Mouse (Mus musculus) adrenal gland, postnatal 25 days (tissue): ENCODE measurements around the gene Krt42. TPM values are rescaled to one million over a fixed set of nuclear protein-coding genes. Genes with fewer than 3 reads are reported as not detected.
A peak's percentile ranks its signal among the peaks of the same experiment; 100 is the strongest.
"Not testable (repeated sequence)": the region's sequence is repeated elsewhere in the genome, so short reads cannot be mapped to it uniquely, and the experiment has no call there.

ENCODE experiments used
- DNase-seq: peaks from one replicate; pipeline ENCODE4 v3.0.0; 2021; ENCODE audit warnings: mixed read lengths
- long read RNA-seq: library from polyadenylated mRNA; stranded (forward); transcript quantifications from one replicate; pipeline ENCODE4 v2.0.0, GENCODE M21; 2021
- total RNA-seq: library from RNA; stranded (reverse); gene quantifications from 2 replicates; pipeline ENCODE4 v1.2.3, GENCODE M21; 2021

The Krt42 gene
- total RNA-seq, result not detected in 2 replicates
- long read RNA-seq, result 0 reads

DNA sequence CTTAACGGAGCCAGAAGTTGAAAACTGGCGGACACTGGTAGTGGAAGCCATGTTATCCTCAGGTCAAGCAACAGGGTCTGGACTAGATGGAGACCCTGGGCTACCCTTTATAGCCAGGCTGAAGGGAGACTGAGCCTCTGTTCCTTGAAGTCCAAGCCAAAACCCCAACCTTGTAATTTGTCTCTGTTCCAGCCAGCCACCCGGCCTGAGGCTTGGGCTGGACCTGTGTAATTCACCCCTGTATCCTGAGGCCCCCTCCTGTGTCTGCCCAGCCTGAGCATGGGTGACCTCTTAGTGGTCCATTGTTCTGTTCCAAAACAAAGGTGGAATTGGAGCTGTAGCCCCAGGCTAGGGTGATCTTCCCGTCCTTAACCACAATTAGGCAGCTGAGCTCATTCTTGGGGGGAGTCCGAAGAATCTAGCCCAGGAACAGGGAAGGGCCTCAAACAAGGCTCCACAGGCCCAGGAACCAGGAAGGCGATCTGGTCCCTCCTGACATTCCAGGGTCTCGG, at the start of gene Krt42:
TSS of gene Krt42 (minus strand) at position 51 of the 512 bp plus-strand sequence.
- DNase-seq, result no peak

- no peak for DNase-seq
These were observed 49.1 kb upstream of the Krt42 start for GRCm38 (mm10) chr11:100318529-100319451.

DNA sequence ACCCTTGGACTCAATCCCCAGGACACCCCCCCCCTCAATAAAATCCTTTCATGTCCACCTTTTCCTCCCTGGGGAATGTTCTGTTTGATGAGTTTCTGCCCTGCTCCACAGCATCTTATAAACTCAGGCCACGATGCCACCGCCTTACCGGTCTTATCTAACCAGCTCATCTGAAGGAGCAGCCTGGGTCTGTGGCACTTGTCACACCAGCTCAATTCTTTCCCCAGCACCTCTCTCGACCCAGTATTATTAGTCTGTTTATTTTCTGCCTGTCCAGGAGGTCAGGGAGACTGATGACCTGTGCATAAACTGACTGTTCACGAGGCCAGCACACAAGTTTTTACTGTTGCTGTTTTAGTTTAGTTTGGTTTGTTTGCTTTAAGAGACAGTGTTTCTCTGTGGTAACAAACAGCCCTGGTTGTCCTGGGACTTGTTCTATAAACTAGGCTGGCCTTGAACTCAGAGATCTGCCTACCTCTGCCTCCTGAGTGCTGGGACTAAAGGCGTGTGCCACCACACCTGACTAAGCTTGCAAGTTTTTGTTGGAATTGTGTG, 48.2 kb upstream of the Krt42 start:
- no peak for DNase-seq

- DNase-seq, result no peak
These were observed 45.8 kb upstream of the Krt42 start for GRCm38 (mm10) chr11:100315439-100315838.

- no peak for DNase-seq
These were observed 43.8 kb upstream of the Krt42 start for GRCm38 (mm10) chr11:100313424-100313823.

GRCm38 (mm10) chr11:100312096-100312679, 42.5 kb upstream of the Krt42 start:
- DNase-seq, result no peak

GRCm38 (mm10) chr11:100311656-100312055, 42.0 kb upstream of the Krt42 start:
- no peak for DNase-seq

DNA sequence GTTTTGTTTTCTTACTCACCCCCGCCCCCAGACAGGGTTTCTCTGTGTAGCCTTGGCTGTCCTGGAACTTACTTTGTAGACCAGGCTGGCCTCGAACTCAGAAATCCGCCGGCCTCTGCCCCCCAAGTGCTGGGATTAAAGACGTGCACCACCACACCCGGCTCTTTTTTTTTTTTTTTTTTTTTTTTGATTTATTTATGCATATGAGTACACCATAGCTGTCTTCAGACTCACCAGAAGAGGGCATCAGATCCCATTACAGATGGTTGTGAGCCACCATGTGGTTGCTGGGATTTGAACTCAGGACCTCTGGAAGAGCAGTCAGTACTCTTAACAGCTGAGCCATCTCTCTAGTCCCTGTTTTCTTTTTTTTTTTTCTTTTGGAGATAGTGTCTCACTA, 39.0 kb upstream of the Krt42 start:
- DNase-seq, result not testable (repeated sequence)

DNA sequence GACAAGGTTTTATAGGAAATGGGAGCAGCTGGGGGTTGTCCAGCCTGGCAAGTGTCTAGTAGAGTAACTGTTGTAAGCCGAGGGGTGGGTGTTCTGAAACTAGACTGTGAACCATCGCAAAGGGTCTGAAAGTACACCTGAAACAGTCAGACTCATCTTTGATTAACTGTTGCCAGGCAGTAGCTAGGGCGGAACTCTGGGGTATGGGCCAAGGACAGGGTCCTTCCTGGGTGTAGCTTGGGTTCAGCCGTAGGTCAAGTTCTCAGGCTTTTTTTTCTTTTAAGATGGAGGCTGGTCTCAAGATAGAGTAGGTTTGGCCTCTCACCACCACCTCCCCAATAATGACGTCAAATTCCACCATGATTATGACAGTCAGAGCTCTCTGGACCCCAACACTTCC, 38.2 kb upstream of the Krt42 start:
- no peak for DNase-seq

DNA sequence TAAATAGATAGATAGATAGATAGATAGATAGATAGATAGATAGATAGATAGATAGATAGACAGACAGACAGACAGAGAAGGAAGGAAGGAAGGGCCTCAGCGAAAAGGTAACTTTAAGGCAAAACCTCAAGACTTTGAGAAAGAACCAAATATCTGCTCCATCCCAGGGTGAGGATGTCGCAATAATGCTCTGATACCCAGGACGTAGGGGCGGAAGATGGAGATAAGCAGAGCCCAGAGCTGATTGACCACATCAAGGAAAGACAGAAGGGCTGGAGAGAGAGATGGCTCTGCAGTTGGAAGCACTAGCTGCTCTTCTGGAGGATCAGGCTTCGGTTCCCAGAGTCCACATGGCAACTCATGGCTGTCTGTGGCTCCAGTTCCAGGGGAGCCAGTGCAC, 31.6 kb upstream of the Krt42 start:
- no peak for DNase-seq

- peak; percentile 73 for DNase-seq
These were observed 30.6 kb upstream of the Krt42 start for GRCm38 (mm10) chr11:100300293-100300692.

DNA sequence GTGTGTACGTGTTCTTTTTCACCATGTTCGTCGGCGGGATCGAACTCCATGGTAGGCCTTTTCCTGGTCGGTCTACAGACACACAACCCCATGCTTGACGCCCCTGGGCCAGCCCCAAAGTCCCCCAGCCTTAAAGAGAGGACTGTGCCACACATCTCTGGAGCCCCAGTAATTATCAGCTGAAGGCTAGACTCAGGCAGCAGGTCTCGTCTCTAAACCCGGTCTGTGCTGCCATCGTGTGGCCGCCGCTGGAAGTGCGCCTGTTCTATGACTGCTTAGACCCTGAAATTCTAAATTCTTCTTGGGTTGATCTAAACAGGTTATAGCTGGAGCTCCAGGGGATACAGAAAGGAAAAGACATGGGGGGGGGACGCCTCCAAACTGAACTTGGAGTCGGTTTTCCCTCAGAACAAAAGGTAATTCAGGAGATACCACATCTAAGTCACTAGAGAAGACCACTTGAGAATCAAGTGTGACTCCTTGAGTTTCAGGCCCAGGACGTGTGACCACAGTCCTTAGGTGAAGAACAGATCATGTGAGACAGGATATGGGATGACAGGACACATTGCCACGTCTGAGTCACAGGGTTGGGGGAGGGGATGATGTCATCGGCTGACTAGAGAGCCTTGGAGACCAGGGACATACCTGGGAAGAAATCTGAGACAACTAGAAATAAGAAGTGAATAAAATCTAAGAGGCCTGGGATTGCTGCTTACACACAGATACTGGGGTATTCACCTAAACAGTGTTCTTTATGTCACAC, 28.8 kb upstream of the Krt42 start:
- DNase-seq, result peak; percentile 83

DNA sequence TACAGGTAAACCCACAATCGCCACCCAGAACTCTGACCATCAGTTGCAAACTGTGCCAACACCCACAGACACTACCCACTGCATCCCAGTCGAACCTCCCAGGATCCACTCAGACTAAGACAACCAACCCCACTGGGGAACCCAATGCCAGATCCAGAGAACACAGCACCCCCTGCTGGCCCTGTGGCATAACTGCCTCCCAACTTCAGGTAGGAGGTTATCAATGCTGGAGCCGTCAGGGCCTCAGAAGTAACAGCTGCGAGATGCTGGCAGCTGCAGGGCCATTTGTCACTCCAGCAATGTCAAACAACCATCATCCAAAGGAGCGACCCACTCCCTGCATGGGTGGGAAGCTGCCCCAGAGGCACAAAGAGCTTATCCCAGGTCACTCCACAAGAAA, 28.1 kb upstream of the Krt42 start:
- no peak for DNase-seq

DNA sequence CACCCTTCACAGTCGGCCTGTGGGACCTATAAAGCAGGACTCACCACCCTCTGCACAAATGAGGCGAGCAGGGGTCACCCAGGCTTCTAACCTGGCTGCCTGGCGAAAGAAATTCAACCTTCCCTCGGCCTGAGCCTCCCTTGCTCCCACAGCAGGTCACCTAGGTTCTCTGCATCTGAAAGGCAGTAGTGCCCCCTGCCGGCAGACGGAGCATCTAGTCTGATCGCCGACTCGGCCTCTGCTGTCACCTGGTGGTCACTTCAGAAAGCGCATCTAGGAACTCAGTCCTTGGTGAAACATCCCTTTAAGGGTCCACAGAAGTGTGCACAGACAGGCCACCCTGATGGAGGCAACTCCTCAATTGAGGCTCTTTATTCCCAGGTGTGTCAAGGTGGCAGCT, 25.6 kb upstream of the Krt42 start:
- peak; percentile 86 for DNase-seq

DNA sequence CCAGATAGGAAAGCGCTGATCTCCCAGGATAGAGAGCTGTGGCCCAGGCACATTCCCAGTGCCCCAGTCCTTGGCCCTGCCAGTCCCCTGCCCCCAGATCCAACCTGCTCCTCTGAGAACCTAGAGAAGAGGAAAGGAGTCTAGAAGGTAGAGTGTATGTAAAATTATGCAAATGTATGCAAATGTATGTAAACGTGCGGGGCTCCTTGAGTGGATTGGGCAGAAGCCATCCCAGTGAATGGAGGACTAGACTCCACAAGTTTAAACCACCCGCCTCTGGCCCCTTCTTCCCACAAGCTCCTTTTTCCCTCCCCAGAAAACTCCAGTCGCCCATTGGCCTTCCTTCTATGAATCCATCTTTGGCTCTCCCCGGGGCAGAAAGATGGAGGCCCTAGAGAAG, 23.2 kb upstream of the Krt42 start:
- DNase-seq, result no peak

DNA sequence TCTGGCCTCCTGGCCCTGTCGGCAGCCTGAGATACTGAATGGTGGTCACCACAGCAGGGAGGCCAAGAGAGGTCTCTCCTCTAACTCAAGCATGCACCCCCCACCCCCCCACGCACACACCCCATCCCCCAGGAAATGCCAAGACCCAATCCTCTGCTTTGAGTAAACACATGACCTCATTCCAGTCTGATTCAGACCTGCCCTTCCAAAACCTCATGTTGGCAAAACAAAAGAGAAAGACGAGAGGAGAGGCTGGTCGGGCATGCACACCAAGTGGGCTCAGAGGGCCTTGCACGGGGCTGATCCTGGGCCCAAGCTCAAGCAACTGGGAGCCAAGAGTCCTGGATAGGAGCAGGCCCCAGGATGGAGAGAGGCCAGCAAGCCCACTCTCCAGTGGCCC, 20.6 kb upstream of the Krt42 start:
- peak; percentile 13 for DNase-seq

GRCm38 (mm10) chr11:100288942-100289341, 19.3 kb upstream of the Krt42 start:
- DNase-seq, result peak; percentile 34

DNA sequence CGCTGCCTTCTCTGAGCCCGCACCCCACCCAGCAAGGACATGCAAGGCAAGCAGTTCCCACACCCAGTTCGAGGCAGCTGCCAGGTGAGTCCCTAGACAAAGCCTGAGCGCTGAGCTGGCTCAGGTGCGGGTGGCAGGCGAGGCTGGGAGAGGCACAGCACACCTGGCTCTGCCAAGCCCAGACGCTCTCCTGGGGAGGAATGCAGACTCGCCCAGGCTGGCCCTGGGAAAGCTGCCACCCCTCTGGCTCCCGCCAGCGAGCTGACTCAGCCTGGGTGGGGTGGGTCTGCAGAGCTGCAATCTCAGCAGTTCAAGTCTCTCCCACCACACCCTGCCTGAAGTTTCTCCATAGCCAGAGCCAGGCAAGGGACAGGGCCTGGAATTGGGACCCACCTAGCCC, 17.4 kb upstream of the Krt42 start:
- peak; percentile 57 for DNase-seq

DNA sequence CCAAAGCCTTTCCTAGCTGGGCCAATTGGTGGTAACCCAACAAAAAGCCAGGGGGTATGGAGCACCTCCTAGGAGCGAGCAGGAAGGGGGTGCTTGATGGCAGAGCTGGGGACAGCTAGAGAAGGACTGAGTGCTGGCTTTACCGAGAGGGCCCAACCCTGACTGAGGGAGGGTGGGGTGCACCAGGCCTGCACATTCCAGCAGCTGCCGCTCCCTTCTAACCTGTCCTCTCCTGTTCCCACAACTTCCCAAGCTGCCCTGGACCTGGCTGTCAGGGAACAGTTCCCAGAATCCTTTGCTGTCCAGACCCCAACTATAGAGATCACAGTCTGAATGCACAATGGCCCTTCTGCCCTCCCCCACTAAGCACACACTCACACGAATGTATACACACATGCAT, 15.3 kb upstream of the Krt42 start:
- DNase-seq, result no peak

DNA sequence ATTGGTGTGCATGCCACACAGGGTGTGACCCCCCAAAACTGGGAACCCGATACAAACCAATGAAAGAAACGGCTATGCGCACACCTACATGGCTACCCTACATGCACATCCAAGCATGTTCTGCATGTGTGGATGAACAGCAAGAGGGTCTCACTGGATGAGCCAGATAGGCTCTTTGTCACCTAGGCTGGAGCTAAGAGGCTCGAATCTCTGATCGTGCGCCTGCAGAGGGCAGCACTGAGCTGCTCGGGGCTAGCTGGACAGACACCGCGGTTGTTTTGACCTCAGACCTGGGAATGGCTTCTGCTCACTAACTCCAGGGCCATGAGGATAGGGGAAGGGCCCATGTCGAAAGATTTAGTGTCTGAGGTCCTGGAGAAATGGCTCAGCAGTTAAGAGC, 12.9 kb upstream of the Krt42 start:
- peak; percentile 86 for DNase-seq

- DNase-seq, result peak; percentile 73
These were observed 12.2 kb upstream of the Krt42 start for GRCm38 (mm10) chr11:100281596-100282544.
